Mouse (Mus musculus): Measurements from ENCODE around the gene Ak5. TPM values are rescaled to one million over a fixed set of nuclear protein-coding genes. Genes with fewer than 3 reads are reported as not detected.

The Ak5 gene
- total RNA-seq, 2 experiments from 2014 or later: 139 to 148 TPM

GRCm38 (mm10) chr3:152529058-152529972, 138.8 kb downstream of the Ak5 start:
- Histone ChIP-seq H3K4me3 (no peak overlapping the region), H3K27ac (no peak overlapping the region)
- intact Hi-C loops (cut with DNase I): no loop called here
- no peak for TF ChIP-seq CTCF (IDR thresholded peaks at IDR 0.05)
- DNase-seq (ENCODE audit: extremely low spot score in 1 of 2, low spot score in 2 of 2): no peak

GRCm38 (mm10) chr3:152526721-152527120, 141.4 kb downstream of the Ak5 start:
- intact Hi-C loops (cut with DNase I): no loop called here
- no peak for TF ChIP-seq CTCF (IDR thresholded peaks at IDR 0.05)
- DNase-seq (ENCODE audit: extremely low spot score in 1 of 2, low spot score in 2 of 2): no peak

GRCm38 (mm10) chr3:152523315-152523638, 144.9 kb downstream of the Ak5 start:
- Histone ChIP-seq H3K4me3 (no peak overlapping the region), H3K27ac (no peak overlapping the region)
- DNase-seq (ENCODE audit: extremely low spot score in 1 of 2, low spot score in 2 of 2): no peak
- no peak for TF ChIP-seq CTCF (IDR thresholded peaks at IDR 0.05)
- intact Hi-C loops (cut with DNase I): no loop called here

More at GRCm38 (mm10) chr3:152526721-152527120, 141.4 kb downstream of the Ak5 start:
- no peak overlapping the region for H3K4me3 ChIP-seq
- H3K27ac ChIP-seq: no peak overlapping the region

GRCm38 (mm10) chr3:152522634-152523314, 145.4 kb downstream of the Ak5 start:
- TF ChIP-seq CTCF (IDR thresholded peaks at IDR 0.05): no peak
- Histone ChIP-seq H3K4me3 (no peak overlapping the region), H3K27ac (no peak overlapping the region)
- no peak for DNase-seq (ENCODE audit: extremely low spot score in 1 of 2, low spot score in 2 of 2)
- intact Hi-C loops (cut with DNase I): no loop called here

- no peak for TF ChIP-seq CTCF (IDR thresholded peaks at IDR 0.05)
- intact Hi-C loops (cut with DNase I): loop anchor here (1.0 kb wide), 1 partner anchor 72 kb away; no protein-coding TSS in a partner anchor
- Histone ChIP-seq H3K4me3 (no peak overlapping the region), H3K27ac (peak overlapping the region; percentile 44)
- peak in 1 of 2 experiments; percentile 53 for DNase-seq (ENCODE audit: extremely low spot score in 1 of 2, low spot score in 2 of 2)
These were observed 147.1 kb downstream of the Ak5 start for GRCm38 (mm10) chr3:152521054-152521453.

GRCm38 (mm10) chr3:152520074-152520473, 148.1 kb downstream of the Ak5 start:
- no peak for DNase-seq (ENCODE audit: extremely low spot score in 1 of 2, low spot score in 2 of 2)
- intact Hi-C loops (cut with DNase I): no loop called here
- no peak for TF ChIP-seq CTCF (IDR thresholded peaks at IDR 0.05)
- Histone ChIP-seq H3K4me3 (no peak overlapping the region), H3K27ac (no peak overlapping the region)

GRCm38 (mm10) chr3:152519556-152519955, 148.6 kb downstream of the Ak5 start:
- no peak for TF ChIP-seq CTCF (IDR thresholded peaks at IDR 0.05)
- DNase-seq (ENCODE audit: extremely low spot score in 1 of 2, low spot score in 2 of 2): no peak
- intact Hi-C loops (cut with DNase I): no loop called here
- no peak overlapping the region for H3K4me3 ChIP-seq
- no peak overlapping the region for H3K27ac ChIP-seq

GRCm38 (mm10) chr3:152516569-152516968, 151.6 kb downstream of the Ak5 start:
- no peak for DNase-seq (ENCODE audit: extremely low spot score in 1 of 2, low spot score in 2 of 2)
- no peak for TF ChIP-seq CTCF (IDR thresholded peaks at IDR 0.05)
- no peak overlapping the region for H3K27ac ChIP-seq
- no peak overlapping the region for H3K4me3 ChIP-seq
- intact Hi-C loops (cut with DNase I): no loop called here

- no peak for TF ChIP-seq CTCF (IDR thresholded peaks at IDR 0.05)
- no peak overlapping the region for H3K4me3 ChIP-seq
- intact Hi-C loops (cut with DNase I): no loop called here
- H3K27ac ChIP-seq: no peak overlapping the region
- DNase-seq (ENCODE audit: extremely low spot score in 1 of 2, low spot score in 2 of 2): no peak
These were observed 152.2 kb downstream of the Ak5 start for GRCm38 (mm10) chr3:152515959-152516358.

GRCm38 (mm10) chr3:152512517-152512916, 155.6 kb downstream of the Ak5 start:
- TF ChIP-seq CTCF (IDR thresholded peaks at IDR 0.05): no peak
- H3K27ac ChIP-seq: no peak overlapping the region
- intact Hi-C loops (cut with DNase I): no loop called here
- H3K4me3 ChIP-seq: no peak overlapping the region
- no peak for DNase-seq (ENCODE audit: extremely low spot score in 1 of 2, low spot score in 2 of 2)

GRCm38 (mm10) chr3:152509268-152509667, 158.9 kb downstream of the Ak5 start:
- Histone ChIP-seq H3K4me3 (no peak overlapping the region), H3K27ac (no peak overlapping the region)
- DNase-seq (ENCODE audit: extremely low spot score in 1 of 2, low spot score in 2 of 2): no peak
- TF ChIP-seq CTCF (IDR thresholded peaks at IDR 0.05): no peak
- intact Hi-C loops (cut with DNase I): no loop called here

GRCm38 (mm10) chr3:152508419-152508993, 159.7 kb downstream of the Ak5 start:
- intact Hi-C loops (cut with DNase I): no loop called here
- TF ChIP-seq CTCF (IDR thresholded peaks at IDR 0.05): no peak
- Histone ChIP-seq H3K27ac (no peak overlapping the region), H3K4me3 (no peak overlapping the region)
- DNase-seq (ENCODE audit: extremely low spot score in 1 of 2, low spot score in 2 of 2): no peak

Data from left cerebral cortex, adult 2 months (tissue).